Mouse (Mus musculus) yolk sac, embryonic 10.5 days (tissue): ENCODE measurements around the gene Thsd7b.
A peak's percentile ranks its signal among the peaks of the same experiment; 100 is the strongest.

Experiments
- DNase-seq: peaks from one replicate; pipeline ENCODE4 v3.0.0-alpha.2; 2017; ENCODE audit warnings: low spot score

Gene Thsd7b

DNA sequence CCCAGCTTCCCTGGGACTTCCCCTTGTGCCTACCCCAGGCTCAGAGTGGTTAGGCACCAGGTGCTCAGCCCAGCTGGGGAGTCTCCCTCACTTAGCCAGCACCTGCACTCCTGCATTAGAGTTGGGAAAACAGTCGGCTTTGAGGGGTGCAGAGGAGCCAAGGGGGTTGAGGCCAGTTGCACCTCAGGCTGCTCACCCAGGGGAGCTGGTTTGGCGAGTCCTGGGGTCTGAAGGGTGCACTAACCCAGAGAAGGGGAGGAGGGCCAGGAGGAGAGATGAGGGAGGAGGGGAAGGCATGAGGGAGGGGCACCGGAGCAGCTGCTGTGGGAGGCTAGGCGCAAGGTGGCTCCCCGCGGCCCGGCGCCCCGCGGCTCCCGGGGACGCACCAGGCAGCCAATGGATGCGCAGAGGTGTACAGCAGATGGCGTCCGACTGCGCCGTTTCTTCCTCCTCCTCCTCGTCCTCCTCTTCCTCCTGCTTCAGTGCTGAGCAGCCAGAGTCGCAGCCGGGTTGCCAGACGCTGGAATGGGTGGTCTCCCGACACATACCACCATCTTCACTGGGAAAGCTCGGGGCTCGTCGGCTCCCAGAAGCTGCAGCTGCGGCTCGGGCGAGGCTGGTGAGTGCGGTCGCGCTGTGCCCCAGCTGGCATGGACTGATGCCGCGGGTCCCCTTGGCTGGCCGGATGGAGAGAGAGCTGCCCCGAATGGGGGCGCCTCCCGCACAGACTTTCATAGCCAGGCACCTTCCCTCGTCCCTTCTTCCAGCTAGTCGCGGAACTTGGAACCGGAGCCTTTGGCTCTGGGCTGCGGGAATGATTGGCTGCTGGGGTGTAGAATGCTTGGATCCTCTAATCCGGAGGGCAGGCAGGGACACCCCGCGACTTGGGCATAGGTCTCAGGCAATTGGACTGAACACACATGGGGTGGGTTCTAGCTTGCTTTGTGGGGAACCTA, at the start of gene Thsd7b:
Gene Thsd7b (plus strand): TSS at position 321 of the 956 bp plus-strand sequence.
- peak; percentile 2 for DNase-seq

DNA sequence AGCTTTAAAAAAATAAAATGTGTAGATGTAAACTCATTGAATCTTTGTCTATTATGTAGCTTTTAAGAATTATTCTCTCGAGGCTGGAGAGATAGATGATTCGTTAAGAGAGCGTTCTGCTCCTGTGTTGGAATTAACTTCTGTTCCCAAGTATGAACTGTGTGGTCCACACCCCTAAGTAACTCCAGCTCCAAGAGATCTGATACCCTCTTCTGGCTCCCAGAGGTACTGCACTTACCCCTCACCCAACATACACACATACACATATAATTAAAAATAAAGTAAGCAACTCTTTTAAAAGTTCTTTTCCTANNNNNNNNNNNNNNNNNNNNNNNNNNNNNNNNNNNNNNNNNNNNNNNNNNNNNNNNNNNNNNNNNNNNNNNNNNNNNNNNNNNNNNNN, 28.8 kb upstream of the Thsd7b start:
- DNase-seq, result no peak

DNA sequence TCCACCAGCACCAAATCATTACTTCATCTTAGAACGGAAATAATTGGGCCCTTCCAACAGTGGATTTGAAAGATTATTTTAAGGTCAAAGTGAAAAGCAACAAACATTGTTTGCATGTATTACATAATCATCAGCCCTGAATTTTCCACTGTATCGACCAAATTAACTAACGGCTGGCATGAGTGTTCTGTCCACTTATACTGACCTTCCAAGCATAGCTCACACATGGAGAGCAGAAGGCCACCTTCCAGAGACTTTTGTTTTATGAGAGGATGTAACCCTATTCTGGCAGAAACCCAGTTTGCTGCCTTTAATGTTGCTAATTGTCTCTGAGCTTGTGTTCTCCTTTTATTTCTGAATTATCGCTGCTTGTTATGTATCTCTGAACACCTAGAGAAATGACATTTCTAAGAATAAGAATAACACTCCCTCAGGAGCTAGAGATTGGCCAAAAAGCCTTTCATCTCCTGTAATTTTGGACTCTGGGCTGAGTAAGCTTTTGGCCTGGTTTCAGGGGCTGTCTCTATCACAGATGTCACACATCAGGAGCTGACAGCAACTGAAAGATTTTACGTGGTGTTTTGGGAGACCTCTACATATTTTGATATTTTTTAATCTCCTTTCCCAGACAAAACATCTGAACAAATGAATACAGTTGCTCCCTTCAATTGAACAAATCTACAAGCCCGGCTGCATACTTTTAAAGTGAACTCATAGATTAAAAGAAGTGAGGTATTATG, 22.2 kb upstream of the Thsd7b start:
- DNase-seq, result no peak

DNA sequence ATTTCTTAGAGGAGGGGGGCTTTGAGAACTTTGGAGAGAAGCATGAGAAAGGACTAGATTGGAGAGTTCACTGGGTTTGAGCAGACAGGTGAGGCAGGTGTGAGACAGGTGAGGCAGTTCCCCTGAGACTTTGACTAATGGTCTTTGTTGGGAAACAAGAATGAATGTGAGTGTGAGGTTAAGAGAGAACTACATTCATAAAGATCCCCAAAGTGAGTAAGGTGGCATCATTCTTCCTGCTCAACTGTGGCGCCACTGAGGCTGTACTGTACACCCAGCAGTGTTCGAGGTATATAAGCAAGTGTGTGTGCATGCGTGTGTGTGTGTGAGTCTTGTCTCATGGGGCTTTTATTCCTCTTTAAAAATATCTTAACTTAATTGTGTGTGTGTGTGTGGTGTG, 6.4 kb upstream of the Thsd7b start:
- DNase-seq, result no peak

DNA sequence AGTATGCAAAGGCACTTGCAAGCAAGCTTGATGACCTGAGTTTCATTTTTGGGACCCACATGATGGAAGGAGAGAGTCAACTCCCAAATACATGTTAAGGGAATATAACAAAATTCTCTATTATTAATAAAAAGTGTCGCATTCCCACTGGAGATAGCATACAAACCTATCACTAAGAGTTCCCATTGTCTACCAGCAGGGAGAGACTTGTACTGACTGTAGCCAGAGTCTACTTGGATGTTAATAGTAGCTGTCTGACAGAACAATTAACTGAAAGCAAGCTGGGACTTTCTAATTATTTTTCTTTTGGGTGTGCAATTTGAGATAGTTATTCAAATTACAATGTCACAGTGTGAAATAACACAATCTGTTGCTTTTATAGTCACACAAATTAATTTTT, 31.1 kb downstream of the Thsd7b start:
- DNase-seq, result no peak

DNA sequence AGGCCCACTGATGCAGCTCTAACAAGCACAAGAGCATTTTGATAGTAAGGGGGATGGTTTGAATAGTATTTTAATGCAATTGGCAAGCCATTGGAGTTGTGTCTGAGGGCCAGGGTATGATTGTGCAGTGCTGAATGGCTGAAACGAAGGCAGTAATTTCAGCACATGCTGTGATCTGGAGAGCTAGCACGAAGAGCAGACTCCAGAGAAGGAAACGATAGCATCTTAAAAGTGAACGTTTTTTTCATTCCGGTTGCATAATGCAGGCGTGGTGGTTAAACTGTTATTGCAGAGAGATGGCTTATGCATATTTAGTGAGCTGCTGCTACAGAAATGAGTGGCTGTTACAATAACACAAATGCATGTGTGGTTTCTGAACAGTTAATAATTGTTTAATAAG, 51.3 kb downstream of the Thsd7b start:
- no peak for DNase-seq

DNA sequence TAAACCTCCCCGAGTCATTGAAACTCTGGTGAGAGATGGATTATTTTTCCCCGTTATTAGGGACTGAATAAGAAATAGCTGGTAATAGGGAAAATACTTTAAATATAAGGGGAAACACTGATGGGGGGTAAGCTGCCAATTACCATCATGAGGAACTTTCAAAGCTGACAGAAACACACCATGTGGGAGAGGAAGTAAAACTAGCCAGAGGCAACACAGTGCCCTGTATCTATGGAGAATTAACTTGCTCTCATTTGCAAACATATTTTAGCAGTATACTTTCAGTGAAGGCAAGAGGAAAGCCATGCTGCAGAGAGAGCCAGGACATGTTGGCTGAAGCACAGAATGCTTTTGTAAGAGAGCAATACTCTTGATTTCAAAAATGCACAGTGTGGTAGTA, 51.7 kb downstream of the Thsd7b start:
- DNase-seq, result no peak

DNA sequence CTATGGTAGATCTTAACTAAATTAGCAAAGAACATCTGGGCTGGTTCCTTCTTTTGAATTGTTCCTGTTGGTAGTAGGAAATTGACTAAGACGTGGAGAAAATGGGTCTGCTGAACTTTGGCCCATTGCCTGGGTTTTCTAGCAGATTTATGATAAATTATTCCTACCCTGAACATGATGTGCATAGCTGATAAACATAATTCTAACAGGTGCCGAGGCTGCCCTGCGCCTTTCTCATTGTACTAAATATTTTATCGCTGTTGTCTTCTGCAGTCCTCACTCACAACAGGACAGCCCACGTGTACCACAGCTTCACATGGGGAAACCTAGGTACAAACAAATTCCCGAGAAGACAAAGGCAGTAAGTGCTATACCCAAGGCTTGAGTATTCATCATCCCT, 83.5 kb downstream of the Thsd7b start:
- no peak for DNase-seq

DNA sequence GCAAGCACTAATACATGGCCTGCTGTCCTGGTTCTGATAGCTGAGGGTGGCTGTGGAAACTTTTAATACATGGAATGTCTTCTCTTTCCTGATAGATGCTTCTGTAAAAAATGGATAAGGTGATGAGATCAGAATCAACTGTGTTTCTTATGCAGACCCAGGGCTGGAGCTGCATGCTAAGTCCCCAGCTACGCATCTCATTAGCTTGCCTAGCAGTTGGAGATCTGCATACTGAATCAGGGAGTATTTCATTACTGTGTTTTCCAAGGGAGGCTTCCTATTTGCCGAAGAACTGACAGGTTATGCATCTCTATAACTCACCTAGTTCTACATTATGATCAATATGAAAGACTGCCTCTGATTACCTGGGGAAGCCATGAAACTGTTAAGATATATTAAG, 84.3 kb downstream of the Thsd7b start:
- DNase-seq, result no peak

DNA sequence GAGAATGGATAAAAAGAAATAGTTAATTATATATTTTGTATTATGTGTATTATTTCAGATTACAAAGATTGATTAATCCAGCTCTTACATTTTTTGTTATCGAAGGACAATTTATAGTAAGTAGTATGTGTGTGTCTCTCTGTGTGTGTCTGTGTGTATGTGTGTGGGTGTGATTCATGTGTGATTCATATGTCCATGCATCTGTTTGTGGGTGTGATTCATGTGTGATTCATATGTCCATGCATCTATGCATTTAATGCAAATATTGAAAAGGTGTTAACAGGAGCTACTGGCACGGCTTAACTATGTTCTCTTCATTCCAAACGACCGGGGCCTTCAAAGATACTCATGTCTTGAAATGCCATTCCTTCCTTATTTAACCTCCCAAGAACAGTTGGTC, 90.3 kb downstream of the Thsd7b start:
- no peak for DNase-seq

DNA sequence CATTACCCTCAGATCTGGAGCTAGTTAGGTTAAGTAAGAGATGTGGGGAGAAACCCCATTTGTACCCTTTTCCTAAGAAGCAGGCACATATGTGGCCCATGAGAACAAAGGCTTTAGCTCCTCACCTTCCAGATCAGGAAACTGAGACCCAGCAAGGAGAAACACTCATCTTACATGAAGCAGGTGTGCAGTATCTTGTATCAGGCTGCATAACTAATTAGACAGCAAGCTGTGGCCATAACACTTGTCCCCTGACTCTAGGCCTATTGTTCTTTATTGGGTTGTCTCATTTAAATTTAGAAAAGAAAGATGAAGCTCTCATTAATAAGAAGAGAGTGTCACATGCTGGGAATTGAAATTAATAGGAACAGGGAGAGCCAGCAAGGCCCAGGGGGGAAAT, 91.7 kb downstream of the Thsd7b start:
- no peak for DNase-seq

DNA sequence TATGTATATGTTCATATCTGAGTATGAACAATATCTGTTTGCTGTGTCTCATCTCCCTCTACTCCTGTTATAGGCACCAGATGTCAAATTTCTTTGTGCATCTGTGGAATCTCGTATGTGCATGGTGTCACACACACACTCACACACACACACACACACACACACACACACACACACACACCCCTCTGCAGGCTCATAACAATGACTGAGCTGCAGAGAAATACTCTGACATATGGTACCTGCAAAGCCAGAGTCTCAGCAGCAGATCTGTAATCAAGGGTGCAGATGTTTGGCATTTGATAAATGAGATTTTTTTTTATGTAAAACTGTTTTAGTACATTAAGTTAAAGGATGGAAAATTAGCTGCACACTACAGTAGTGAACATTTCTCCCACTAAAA, 92.5 kb downstream of the Thsd7b start:
- no peak for DNase-seq

DNA sequence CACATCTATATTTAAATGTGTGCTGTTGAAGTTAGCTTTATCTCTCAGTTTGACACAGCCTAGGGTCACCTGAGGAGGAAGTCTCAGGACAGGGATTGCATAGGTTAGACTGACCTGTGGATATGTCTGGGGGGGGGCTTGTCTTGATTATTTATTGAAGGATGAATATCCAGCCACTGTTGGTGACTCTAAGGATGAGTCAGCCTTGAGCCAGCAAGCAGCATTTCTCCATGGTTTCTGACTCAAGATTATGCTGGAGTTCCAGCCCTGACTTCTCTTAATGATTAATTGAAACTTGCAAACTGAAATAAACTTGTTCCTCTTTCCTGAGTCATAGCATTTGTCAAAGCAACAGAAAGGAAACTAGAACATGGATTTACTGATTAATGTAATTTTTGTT, 113.4 kb downstream of the Thsd7b start:
- no peak for DNase-seq

DNA sequence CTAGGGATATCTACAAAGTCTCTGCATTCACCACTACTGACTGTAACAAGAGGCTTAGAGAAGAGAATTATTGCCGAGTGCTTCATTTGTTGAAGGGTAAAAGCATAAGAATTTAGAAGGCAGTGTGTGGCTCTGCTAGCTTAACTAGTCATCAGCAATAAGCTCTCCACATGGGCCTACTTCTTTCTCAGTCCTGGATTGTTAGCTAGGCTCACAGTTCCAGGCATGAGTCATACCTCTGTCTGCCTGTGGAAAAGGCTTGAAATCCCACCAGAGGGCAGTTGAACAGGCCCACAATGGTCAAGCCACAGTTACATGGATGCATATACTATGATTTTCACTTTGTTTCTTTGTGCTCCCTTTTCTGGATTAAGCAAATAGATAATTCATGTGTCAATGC, 138.5 kb downstream of the Thsd7b start:
- no peak for DNase-seq

DNA sequence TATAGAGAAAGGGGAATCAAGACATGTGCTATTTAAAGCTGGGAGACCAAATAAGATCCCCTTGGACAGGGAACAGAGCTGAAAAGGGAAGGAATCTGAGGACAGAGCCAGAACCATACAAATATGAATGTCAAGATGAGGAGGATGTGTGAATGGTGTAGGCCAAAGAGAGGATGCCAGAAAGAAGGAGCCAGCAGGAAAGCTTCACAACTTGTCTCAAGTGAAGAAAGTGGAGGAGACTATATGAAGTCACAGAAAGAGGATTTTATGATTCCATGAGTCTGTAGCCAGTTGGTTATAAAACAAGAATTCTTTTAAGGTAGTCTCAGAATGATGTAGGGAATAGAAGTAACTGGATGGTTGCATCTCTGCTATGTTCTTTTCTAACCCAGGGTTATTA, 148.5 kb downstream of the Thsd7b start:
- DNase-seq, result no peak

DNA sequence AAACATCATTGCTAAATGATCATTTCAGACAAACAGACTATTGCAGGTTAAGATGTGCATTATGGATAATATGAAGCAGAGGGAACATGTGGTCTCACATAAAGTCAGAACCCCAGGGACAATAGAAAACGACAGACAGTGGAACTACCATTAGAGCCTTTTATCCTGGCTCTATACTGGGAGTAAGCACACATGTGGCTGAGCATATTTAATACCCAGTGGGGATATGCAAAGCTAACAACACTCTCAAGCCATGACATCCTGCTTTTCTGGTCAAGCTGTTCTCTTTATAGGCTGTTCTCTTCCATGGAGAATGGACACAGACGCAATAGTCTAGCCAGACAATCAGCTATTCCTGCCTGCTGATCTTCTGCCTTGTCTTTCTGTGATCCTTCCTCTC, 191.3 kb downstream of the Thsd7b start:
- no peak for DNase-seq

DNA sequence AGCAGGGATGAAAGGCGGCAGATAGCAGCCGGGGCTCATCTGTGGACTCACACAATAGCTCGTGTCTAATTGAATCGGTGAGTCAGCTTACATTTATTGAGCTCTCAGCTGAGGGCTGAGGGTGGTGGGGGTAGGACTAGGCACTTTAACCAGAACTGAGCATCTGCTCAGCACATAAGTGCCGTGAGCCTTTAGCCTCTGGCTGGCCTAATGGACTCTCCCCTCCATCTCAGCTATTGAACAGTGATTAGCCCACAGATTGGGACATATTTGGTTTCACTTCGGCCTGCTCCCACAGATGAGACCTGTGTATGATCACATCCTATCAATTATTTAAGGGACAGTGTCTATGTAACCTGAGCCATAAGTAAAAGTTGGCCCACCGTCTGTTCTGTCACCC, 200.4 kb downstream of the Thsd7b start:
- DNase-seq, result no peak

DNA sequence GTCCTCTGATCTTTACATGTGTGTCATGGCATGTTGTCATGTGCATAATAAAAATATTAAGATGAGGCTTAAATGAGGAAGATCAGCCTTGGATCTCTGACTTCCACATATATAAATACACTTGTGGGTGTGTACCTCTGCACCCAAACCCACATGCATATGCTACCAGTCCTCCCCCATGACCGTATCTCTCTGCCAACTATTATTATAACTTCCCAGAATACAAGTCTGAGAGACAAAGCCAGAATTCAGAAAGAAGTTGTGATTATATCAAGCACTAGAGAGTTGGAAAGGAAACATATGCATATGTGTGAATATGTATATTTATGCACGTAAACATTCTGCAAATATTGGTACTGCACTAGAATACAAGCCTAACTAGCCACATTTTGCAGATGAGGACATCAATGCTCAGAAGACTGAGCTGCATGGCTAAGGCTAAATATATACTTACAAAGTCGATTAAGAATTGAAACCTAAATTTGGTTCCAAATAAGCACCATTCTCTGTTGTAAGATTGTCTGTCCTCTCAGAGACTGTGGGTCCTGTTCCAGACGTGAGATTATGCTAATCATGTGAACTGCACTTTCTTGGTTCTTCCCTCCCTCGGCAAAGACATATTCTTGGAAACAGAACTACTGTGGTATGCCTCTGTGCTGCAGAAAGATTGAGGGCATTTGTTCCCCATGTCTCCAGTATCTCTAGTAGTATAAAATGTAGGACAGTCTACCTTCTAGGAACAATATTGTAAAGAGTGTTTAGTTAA, 211.3 kb downstream of the Thsd7b start:
- no peak for DNase-seq

DNA sequence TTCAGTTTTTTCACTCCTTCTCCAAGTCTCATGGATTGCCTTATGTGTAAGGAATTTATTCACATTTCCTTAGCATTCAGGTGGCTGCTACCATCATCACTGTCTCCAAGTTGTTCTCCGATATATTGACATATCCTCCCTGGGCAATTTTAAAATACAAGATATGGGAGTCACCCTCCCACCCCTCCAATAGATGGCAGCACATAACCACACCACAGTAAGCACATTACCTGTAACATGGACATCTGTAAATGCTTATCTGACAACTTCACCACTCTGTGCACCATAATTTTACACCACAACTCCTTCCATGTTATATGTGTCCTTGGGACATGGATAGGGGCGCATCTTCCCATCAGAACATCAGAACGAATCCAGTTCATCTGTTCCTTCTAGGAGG, 218.0 kb downstream of the Thsd7b start:
- DNase-seq, result no peak

DNA sequence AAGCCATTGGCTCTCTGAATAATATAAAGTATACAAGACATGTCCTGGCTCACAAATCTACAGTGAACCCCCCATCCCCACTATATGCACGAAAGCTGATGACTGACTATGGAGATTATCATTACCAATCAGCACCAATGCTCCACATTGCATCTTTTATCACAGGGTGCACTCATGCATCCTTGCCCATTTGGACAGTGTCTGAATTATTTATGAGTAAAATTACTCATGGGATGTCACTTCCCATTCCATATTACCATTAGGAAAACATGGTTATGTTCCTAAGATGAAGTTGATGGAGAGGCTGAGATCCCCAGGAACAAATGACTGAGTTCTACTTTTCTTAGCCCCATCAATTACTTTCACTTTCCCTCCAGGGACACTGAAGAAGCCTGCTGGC, 220.8 kb downstream of the Thsd7b start:
- DNase-seq, result no peak

DNA sequence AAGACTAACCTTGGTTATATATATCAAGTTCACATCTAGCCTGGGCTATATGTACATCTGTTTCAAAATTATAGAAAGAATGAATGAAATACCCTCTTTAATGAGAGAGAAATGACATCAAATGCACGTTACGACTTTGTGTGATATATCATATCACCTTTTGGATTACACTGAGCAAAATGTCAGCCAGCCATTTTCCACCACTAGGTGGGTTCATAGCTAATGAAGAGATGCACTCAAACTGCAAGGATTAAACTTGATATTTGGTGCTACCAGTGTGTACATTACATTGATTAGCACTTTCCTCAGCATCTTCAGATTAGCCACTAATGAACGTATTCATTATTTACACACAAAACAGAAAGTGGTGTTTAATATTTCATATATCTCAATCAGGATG, 228.6 kb downstream of the Thsd7b start:
- no peak for DNase-seq

DNA sequence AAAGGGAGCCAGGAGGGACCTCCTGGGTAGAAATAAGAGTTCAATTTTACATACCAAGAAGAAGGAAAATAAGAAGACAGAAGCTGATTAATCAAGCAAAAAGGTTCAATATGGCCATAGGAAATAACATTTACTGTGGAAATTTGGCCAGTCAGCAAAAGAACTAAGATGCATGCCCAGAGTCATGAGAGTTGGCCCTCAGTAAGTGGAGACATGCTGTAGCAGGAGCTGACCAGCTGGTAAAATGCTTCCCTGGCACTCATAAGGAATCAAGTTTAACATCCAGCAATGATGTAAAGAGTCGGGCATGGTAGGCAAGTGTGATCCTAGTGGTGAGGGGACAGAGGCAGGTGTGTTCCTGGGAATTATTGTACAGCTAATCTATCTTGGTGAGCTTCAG, 243.3 kb downstream of the Thsd7b start:
- DNase-seq, result no peak

DNA sequence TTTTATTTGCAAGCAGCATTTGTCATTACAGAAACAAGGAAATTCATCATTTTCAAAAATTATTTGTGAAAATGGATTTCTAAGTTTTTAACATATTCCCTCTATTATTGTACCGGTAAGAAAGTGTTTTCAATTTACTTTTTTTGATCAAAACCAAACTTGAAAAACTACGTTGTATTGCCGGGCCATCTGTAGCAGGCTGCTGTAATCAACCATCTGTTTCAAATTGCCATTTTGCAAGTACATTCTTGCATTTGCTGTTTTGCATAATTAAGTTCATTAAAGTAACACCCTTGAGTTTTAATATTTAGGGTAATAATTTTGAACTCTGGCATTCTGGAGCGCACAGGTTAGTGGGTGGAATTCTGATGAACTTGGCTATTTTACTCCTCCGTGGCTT, 246.6 kb downstream of the Thsd7b start:
- no peak for DNase-seq
